Mouse (Mus musculus) lung, embryonic 14.5 days (tissue): ENCODE results near the gene Fgfr4. TPM values are rescaled to one million over a fixed set of nuclear protein-coding genes. Genes with fewer than 3 reads are reported as not detected.
A peak's percentile ranks its signal among the peaks of the same experiment; 100 is the strongest.

ENCODE experiments used
- ATAC-seq: fragments of 200-750 bp; cut with Nextera tagmentation; 2 replicates; pipeline ENCODE4 v1.8.0; 2017; ENCODE audit warnings: mild to moderate bottlenecking, moderate TSS enrichment, moderate library complexity; ENCODE audit not compliant: insufficient read depth
- DNase-seq: peaks from one replicate; pipeline ENCODE4 v3.0.0-alpha.2; 2015
- H3K27ac ChIP-seq: fragments of 300-500 bp; sonication (generic); 2 replicates; pipeline ENCODE4 v1.5.1; 2014; ENCODE audit warnings: low read depth, mild to moderate bottlenecking, moderate library complexity
- H3K27me3 ChIP-seq: fragments of 300-500 bp; sonication (generic); 2 replicates; pipeline ENCODE4 v1.6.1; 2014; ENCODE audit warnings: low read length, control low read depth; ENCODE audit not compliant: insufficient read depth
- H3K36me3 ChIP-seq: fragments of 300-500 bp; sonication (generic); 2 replicates; pipeline ENCODE4 v1.6.1; 2014; ENCODE audit warnings: control low read depth; ENCODE audit not compliant: insufficient read depth
- H3K4me1 ChIP-seq: fragments of 300-500 bp; sonication (generic); 2 replicates; pipeline ENCODE4 v1.6.1; 2014; ENCODE audit warnings: antibody characterized with exemption, control low read depth; ENCODE audit not compliant: insufficient read depth
- H3K4me2 ChIP-seq: fragments of 300-500 bp; sonication (generic); 2 replicates; pipeline ENCODE4 v1.6.1; 2014; ENCODE audit warnings: mild to moderate bottlenecking
- H3K4me3 ChIP-seq: fragments of 300-500 bp; sonication (generic); 2 replicates; pipeline ENCODE4 v1.5.1; 2014; ENCODE audit warnings: low read depth, low read length
- H3K9ac ChIP-seq: fragments of 300-500 bp; sonication (generic); 2 replicates; pipeline ENCODE4 v1.6.1; 2014
- H3K9me3 ChIP-seq: fragments of 300-500 bp; sonication (generic); 2 replicates; pipeline ENCODE4 v1.6.1; 2016; ENCODE audit warnings: low read depth, low read length, control low read depth
- CTCF ChIP-seq: IDR thresholded peaks from 2 replicates; pipeline ENCODE4 v1.5.1; 2016; ENCODE audit warnings: antibody characterized with exemption, low read depth
- WGBS: fragments of 180-500 bp; shearing (Covaris S2); extraction: QIAGEN DNeasy Blood & Tissue Kit; methylation state at CpG from one replicate; pipeline ENCODE4 v1.1.7; 2014; 5-methylcytosine and 5-hydroxymethylcytosine counted together
- polyA plus RNA-seq: library from polyadenylated mRNA; unstranded; fragments of >200 nt; fragmentation: Nextera tagmentation; extraction: Ambion mirVana; gene quantifications from 2 replicates; pipeline ENCODE4 v1.2.1, GENCODE M21; 2014

Gene Fgfr4
- polyA plus RNA-seq = 14.6 and 17.3 TPM in 2 replicates

DNA sequence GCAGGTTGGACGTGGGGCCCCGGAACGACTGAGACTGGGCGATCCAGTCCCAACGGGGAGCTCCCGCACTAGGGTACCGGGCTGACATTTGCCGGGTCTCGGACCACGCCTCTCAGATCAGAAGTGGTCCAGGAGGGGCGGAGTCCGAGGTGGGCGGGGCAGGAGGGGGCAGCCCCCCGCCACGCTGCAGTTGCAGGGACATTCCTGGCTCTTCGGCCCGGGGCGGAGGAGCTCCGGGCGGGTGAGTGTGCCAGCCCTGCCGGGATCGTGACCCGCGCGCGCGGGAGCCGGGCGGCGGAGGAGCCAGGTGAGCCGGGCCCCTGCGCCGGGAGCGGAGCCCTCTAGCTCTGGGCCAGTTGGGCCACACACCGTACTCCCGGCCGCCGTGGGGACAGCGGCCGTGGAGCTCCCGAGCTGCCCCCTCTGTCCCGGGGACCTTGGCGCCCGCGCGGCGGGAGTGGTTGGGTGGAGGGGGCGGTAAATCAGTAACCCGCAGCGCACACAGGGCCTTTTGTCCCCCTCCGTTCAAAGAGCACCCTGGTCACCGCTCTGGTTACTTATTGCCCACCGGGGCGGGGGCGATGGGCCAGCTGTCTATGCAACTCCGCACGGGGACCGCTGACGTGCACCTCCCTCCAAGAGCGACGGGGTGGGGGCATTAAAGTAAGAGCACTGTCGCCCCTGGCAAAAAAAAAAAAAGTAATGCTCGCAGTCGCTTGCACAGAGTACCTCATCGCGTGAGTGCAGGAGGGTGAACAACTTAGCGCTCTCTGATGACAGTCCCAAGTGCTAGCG, at the start of gene Fgfr4:
Gene Fgfr4 (plus strand): TSS at position 20 of the 795 bp plus-strand sequence.
- DNase-seq (peak; percentile 82), ATAC-seq (peak; percentile 73)
- peaks cover 10% of the 10 kb centered on the region; the same call in 1 of the 2 replicates for H3K36me3 ChIP-seq
- WGBS = 2% methylated on average over 68 of the region's 68 CpGs
- no peak for TF ChIP-seq CTCF
- peaks cover 18% of the 10 kb centered on the region for H3K27me3 ChIP-seq
- peak within 1 kb of the TSS; percentile 64 for H3K9ac ChIP-seq
- peak within 1 kb of the TSS; percentile 84 for H3K4me2 ChIP-seq
- no peaks in the 10 kb centered on the region for H3K9me3 ChIP-seq
- H3K4me1 ChIP-seq = no peaks in the 10 kb centered on the region; the same call in 1 of the 2 replicates
- peak within 1 kb of the TSS; percentile 80 for H3K27ac ChIP-seq
- peak within 1 kb of the TSS; percentile 61 for H3K4me3 ChIP-seq

DNA sequence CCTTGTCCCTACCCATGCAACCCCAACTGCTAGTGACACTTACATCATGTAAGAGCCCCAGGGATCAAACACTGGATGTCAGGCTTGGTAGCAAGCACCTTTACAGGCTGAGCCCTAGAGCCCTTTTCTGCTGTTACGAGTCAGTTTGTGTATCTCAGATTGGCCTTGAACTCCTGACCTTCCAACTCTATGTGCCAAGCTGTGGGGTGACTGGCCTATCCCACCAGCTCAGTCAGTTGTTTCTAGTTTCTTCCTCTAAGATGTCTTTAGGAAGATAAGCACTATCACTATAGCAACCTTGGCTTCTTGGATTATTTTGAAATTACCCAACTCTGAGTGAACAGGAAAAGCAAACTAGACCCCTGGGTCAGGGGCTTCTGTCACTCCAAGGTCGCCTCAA, 49.1 kb upstream of the Fgfr4 start:
- peaks cover 6% of the 10 kb centered on the region; the same call in 1 of the 2 replicates for H3K4me1 ChIP-seq
- H3K27ac ChIP-seq = no peak overlapping the region
- H3K4me3 ChIP-seq = no peak overlapping the region
- DNase-seq (no peak), ATAC-seq (no peak)
- TF ChIP-seq CTCF = no peak
- WGBS = 50% methylated on average over 2 of the region's 2 CpGs
- no peak overlapping the region for H3K4me2 ChIP-seq
- H3K27me3 ChIP-seq = no peaks in the 10 kb centered on the region
- H3K36me3 ChIP-seq = peaks cover 7% of the 10 kb centered on the region
- H3K9ac ChIP-seq = no peak overlapping the region
- no peaks in the 10 kb centered on the region for H3K9me3 ChIP-seq

DNA sequence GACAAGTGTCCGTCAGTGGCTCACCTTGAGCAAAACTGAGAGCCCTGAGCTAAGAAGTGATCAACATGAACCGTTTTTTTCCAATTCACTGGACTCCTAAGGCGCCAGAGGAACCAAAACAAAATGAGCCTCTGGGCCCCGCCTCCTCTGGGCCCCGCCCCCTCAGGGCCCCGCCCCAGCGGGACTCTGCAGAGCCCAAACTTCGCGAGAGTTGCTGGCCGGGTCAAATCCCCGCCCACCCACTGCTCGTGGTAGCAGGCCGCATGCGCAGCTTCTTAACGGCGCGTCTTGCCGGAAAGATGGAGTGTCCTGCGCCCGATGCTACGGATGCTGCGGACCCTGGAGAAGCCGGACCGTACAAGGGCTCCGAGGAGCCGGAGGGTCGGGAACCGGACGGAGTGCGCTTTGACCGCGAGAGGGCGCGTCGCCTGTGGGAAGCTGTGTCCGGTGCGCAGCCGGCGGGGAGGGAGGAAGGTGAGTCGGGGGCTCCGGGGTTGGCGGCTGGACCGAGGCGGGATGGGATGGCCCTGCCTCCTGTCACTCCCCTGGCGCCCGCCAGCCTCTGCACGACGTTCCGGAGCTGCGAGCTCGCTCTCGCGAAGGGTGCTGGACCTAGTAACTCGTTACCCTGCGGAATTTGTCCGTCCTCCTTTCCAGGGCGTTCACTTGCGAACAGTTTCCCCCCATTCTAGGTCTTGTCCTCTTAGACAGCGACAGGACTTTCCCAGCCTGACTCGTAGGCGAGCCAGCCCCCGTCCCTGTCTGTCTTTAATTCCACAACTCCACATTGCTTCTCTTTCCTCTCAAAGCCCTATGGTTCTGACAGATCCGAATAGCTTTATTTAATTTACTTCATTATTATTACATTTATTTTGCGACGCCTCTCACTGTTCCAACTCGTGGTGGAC, 47.1 kb upstream of the Fgfr4 start, which contains the start of gene Zfp346:
Gene Zfp346 (plus strand): TSS at position 267 of the 908 bp plus-strand sequence.
- H3K4me2 ChIP-seq = peak within 1 kb of the TSS; percentile 82
- H3K9ac ChIP-seq = peak within 1 kb of the TSS; percentile 74
- no peaks in the 10 kb centered on the region for H3K27me3 ChIP-seq
- WGBS = under 1% methylated on average over 66 of the region's 66 CpGs
- peak within 1 kb of the TSS; percentile 85 for H3K4me3 ChIP-seq
- ATAC-seq = peak; percentile 93
- H3K9me3 ChIP-seq = no peaks in the 10 kb centered on the region
- TF ChIP-seq CTCF = peak; percentile 64
- peaks cover 14% of the 10 kb centered on the region for H3K36me3 ChIP-seq
- peak within 1 kb of the TSS; percentile 80 for H3K27ac ChIP-seq
- H3K4me1 ChIP-seq = peaks cover 6% of the 10 kb centered on the region; the same call in 1 of the 2 replicates
- DNase-seq = peak; percentile 99

DNA sequence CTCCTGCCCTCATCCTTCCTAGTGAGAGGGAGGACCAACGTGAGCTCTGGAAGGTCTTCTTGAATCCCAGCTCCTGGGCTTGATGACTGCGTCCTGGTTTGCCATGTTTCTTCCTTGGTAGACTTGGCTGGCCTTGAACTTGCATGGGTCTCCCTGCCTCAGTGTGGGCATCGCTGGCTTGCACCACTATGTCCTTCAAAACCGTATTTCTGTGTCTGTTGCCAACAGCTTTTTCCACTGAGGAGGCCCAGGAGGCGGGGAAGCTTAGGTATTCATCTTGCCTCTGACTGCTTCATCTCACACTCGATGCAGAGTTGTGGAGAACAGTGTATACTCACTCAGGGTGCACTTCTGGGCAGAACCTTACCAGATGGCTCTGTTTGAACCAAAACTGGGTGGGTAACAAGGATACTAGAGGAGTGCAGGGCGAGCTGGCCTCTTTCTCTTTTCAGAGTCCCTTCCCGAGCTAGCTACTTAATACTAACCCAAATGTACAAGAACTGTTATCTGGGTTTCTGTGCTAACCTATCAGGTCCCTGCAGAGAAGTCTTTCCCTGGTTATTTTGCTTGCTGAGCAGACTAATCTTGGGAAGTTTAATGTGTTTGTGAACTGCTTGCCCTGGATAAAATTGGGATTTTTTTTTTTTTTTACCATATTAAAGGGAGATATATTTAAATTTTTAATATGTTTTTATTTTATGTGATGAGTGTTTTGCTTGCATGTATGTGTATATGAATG, 46.3 kb upstream of the Fgfr4 start:
- Histone ChIP-seq H3K4me2 (peak overlapping the region; percentile 82), H3K4me1 (peaks cover 6% of the 10 kb centered on the region; the same call in 1 of the 2 replicates), H3K9ac (peak overlapping the region; percentile 74), H3K4me3 (peak overlapping the region; percentile 85), H3K9me3 (no peaks in the 10 kb centered on the region), H3K36me3 (peaks cover 14% of the 10 kb centered on the region), H3K27me3 (no peaks in the 10 kb centered on the region), H3K27ac (peak overlapping the region; percentile 80)
- TF ChIP-seq CTCF = no peak
- 12% methylated on average over 8 of the region's 8 CpGs for WGBS
- DNase-seq = peak; percentile 30
- no peak for ATAC-seq

DNA sequence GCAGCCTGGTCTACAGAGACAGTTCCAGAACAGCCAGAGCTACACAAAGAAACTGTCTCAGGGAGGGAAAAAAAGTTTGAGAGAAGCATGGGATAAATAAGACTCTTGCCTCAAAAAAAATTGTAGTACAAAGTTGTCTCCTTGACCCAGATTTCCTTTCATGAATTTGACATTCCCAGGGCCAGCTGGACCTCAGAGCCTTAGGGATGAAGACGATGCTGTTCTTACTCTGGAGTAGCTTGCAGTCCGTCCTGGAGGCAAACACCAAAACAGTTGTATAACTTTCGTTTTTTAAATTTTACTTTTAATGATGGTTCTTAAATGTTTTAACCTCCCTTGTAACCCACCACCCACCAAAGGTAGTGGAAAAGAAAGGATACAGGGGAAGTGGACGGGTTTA, 45.3 kb upstream of the Fgfr4 start:
- Histone ChIP-seq H3K9ac (no peak overlapping the region), H3K4me3 (no peak overlapping the region), H3K4me1 (peaks cover 6% of the 10 kb centered on the region; the same call in 1 of the 2 replicates), H3K4me2 (no peak overlapping the region), H3K27me3 (no peaks in the 10 kb centered on the region), H3K36me3 (peaks cover 14% of the 10 kb centered on the region), H3K27ac (no peak overlapping the region), H3K9me3 (no peaks in the 10 kb centered on the region)
- 84% methylated on average over 4 of the region's 4 CpGs for WGBS
- TF ChIP-seq CTCF = no peak
- ATAC-seq (no peak), DNase-seq (no peak)

DNA sequence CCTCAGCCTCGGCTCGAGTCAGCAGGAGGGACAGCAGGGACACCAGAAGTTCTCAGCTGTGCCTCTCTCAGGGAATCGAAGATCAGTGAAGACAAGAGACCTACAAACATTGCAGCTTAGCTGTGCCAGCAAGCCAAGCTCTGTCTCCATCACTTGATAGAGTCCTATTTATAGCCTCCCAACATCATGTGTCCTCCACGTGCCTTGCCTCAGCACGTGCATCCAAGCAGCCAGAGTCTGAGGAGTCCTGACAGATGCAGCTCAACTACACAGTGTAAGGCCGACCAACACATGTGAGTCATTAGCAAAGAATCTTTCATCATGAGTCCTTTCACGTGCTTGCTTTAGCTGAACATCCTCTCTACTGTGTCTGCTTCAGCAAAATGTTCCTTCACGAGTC, 44.7 kb upstream of the Fgfr4 start:
- 81% methylated on average over 8 of the region's 8 CpGs for WGBS
- TF ChIP-seq CTCF = no peak
- H3K27ac ChIP-seq = no peak overlapping the region
- H3K4me1 ChIP-seq = peaks cover 6% of the 10 kb centered on the region; the same call in 1 of the 2 replicates
- no peak for ATAC-seq
- no peak for DNase-seq
- H3K9me3 ChIP-seq = no peaks in the 10 kb centered on the region
- H3K4me2 ChIP-seq = no peak overlapping the region
- no peaks in the 10 kb centered on the region for H3K27me3 ChIP-seq
- no peak overlapping the region for H3K9ac ChIP-seq
- H3K4me3 ChIP-seq = no peak overlapping the region
- H3K36me3 ChIP-seq = peaks cover 14% of the 10 kb centered on the region
